Comparison of ENCODE assay signal across 8 mouse cellular contexts in the genomic region with DNA sequence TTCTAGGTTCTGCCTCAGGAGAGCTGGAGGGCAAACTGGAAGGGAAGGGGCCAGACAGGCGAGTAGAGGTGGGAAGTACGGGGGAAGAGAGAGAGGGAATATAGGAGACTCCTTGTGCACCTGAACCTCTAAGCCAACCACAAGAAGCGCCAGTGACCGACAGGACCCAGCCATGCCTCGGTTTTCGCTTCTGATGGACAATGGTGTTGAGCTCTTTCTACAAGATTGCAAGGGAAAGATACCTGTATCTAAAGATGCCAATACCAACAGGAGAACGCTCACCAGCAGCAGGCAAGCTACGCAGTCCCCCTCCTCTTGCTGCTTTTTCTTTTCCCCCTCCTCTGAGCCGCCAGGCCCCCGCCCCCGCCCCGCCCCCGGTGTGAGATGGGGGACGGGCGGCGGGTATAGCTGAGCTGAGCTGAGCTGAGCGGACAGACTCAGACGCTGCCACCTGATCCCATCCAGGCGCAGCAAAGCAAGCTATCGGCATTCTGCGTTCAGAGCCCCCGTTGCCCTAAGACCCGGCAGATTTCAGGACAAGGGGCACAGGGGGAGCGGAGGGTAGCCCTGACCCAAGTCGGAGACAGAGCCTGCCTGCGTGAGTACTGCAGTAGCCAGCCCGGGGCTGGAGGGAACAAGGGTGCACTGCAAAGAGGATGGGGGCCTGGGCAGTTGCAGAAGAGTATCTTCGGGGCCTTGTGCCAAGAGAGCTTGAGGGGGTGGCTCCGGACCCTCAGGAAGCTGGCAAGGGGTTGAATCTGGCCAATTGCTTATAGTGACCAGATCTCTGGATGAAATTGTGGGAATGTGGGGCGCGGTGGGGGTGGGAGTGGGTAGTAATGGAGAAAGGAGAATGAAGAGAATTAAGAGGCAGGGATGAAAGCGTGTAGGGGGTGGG. TPM values are rescaled to one million over a fixed set of nuclear protein-coding genes. Genes with fewer than 3 reads are reported as not detected.
DNase-seq lines count a peak whose midpoint lies in the region; ATAC-seq and TF ChIP-seq lines count a peak whose summit lies in the region.

Gene Gal3st3 (plus strand): TSS at position 429 of the 898 bp plus-strand sequence.

- no peaks in the 10 kb centered on the region for H3K27me3 ChIP-seq in kidney, embryonic 14.5 days (ENCODE audit: control insufficient read depth, insufficient read depth, low read length)
- no peaks in the 10 kb centered on the region for H3K27me3 ChIP-seq in heart, embryonic 16.5 days (ENCODE audit: control insufficient read depth, insufficient read depth, low read length)

- H3K4me1 ChIP-seq in kidney, embryonic 14.5 days (ENCODE audit: control insufficient read depth, insufficient read depth, low read length): peaks cover 25% of the 10 kb centered on the region
- peaks cover 21% of the 10 kb centered on the region for H3K4me1 ChIP-seq in heart, embryonic 16.5 days (ENCODE audit: control insufficient read depth, insufficient read depth, low read length)
- peaks cover 19% of the 10 kb centered on the region for H3K4me1 ChIP-seq in olfactory bulb, adult 2 months (ENCODE audit: control insufficient read depth, insufficient read depth, low read length)

- no peak within 1 kb of the TSS for H3K27ac ChIP-seq in kidney, embryonic 14.5 days (ENCODE audit: low read depth, low read length)
- peak within 1 kb of the TSS; percentile 49; the same call in 1 of the 2 replicates for H3K27ac ChIP-seq in heart, embryonic 16.5 days (ENCODE audit: low read length)
- peak within 1 kb of the TSS; percentile 86 for H3K27ac ChIP-seq in olfactory bulb, adult 2 months (ENCODE audit: insufficient read depth, low read depth, low read length)

- peak within 1 kb of the TSS; percentile 81 for H3K4me2 ChIP-seq in kidney, embryonic 14.5 days (replicated peaks; ENCODE audit: low read depth, low read length)
- H3K4me2 ChIP-seq in heart, embryonic 16.5 days (ENCODE audit: low read depth, low read length): peak within 1 kb of the TSS; percentile 76

- H3K36me3 ChIP-seq in kidney, embryonic 14.5 days (ENCODE audit: control insufficient read depth, insufficient read depth, low read length): peaks cover 9% of the 10 kb centered on the region
- no peaks in the 10 kb centered on the region for H3K36me3 ChIP-seq in heart, embryonic 16.5 days (ENCODE audit: control insufficient read depth, insufficient read depth)

- no peak for DNase-seq in kidney, postnatal 14 days
- peak; percentile 72 to 75 for DNase-seq in cerebellum, postnatal 25 days
- DNase-seq in left cerebral cortex, postnatal 4 days: peak; percentile 67
- no peak for DNase-seq in gastrocnemius, adult 8-10 months (ENCODE audit: low spot score in 2 of 2)

- intact Hi-C loops in left cerebral cortex, postnatal 4 days (cut with DNase I): no loop called here

- no peak for ATAC-seq in kidney, embryonic 14.5 days (ENCODE audit: low FRiP score, low TSS enrichment)
- no peak for ATAC-seq in heart, embryonic 16.5 days (replicated peaks; ENCODE audit: extremely low read depth, insufficient read depth, low FRiP score)
- ATAC-seq in granulocyte monocyte progenitor cell, adult 5-6 weeks (replicated peaks; ENCODE audit: poor library complexity, severe bottlenecking): no peak

- 4% methylated on average over 30 of the region's 32 CpGs for WGBS in kidney, embryonic 14.5 days
- 13% methylated on average over 32 of the region's 32 CpGs for WGBS in heart, embryonic 16.5 days
- WGBS in olfactory bulb, adult 2 months: 5% methylated on average over 32 of the region's 32 CpGs

- TF ChIP-seq POLR2A in olfactory bulb, adult 2 months (IDR thresholded peaks at IDR 0.05; ENCODE audit: insufficient read depth, low read depth, low read length): 0 out of 2 replicates have a peak, but pooled peaks have one; percentile 15

- peak within 1 kb of the TSS; percentile 39 for H3K4me3 ChIP-seq in kidney, embryonic 14.5 days (ENCODE audit: low read length)
- H3K4me3 ChIP-seq in heart, embryonic 16.5 days (ENCODE audit: low read length): peak within 1 kb of the TSS; percentile 57
- H3K4me3 ChIP-seq in olfactory bulb, adult 2 months (ENCODE audit: insufficient read depth, low read depth, low read length): peak within 1 kb of the TSS; percentile 76

- TF ChIP-seq CTCF in olfactory bulb, adult 2 months (IDR thresholded peaks at IDR 0.05; ENCODE audit: insufficient read depth, low read depth, low read length): no peak

- no peaks in the 10 kb centered on the region for H3K9me3 ChIP-seq in kidney, embryonic 14.5 days (ENCODE audit: control insufficient read depth, low read length)
- no peaks in the 10 kb centered on the region for H3K9me3 ChIP-seq in heart, embryonic 16.5 days (replicated peaks; ENCODE audit: control insufficient read depth, low read length)

- peak within 1 kb of the TSS; percentile 56 for H3K9ac ChIP-seq in kidney, embryonic 14.5 days (ENCODE audit: low read depth, low read length)
- H3K9ac ChIP-seq in heart, embryonic 16.5 days (ENCODE audit: low read length): peak within 1 kb of the TSS; percentile 76

RNA-seq across cellular contexts. Expression of gene Gal3st3, which starts in this region (rescaled TPM):
- polyA plus RNA-seq in kidney, embryonic 14.5 days (2014; fragmentation: Nextera tagmentation; extraction: Ambion mirVana): 2.9 and 4.4 TPM in 2 replicates
- 7.3 and 7.7 TPM in 2 replicates for polyA plus RNA-seq in heart, embryonic 16.5 days (2015; fragmentation: Nextera tagmentation; extraction: Ambion mirVana)
- total RNA-seq in left cerebral cortex, postnatal 4 days (2021): 10 to 100 TPM; 60.0 to 60.3 TPM
- not detected in 2 replicates for polyA plus RNA-seq in olfactory bulb, adult 2 months (2012; ENCODE audit: insufficient read depth, insufficient read length, low replicate concordance, missing spikeins)
- total RNA-seq in gastrocnemius, adult 8-10 months (2022): under 1 TPM in 1 of 4 experiments, not detected in 3; 0.17 TPM
- not detected in 2 replicates for total RNA-seq in granulocyte monocyte progenitor cell, adult 5-6 weeks (2014; fragmentation: Nextera tagmentation)
- not detected in 2 replicates for total RNA-seq in granulocyte monocyte progenitor cell, adult 5-6 weeks (2017)

Comparison
In these comparisons a context has a peak if more than half of its experiments do, and no peak if none do; other contexts are left out.
1. RNA of gene Gal3st3 (total RNA-seq): 60.0 to 60.3 TPM in left cerebral cortex, postnatal 4 days; 0.17 TPM in gastrocnemius, adult 8-10 months and not detected in granulocyte monocyte progenitor cell, adult 5-6 weeks; every median in the first group is over 10 times any median in the second.
2. DNase-seq: peak in cerebellum, postnatal 25 days (2 of 2) and left cerebral cortex, postnatal 4 days (single experiment); none in kidney, postnatal 14 days (single experiment) and gastrocnemius, adult 8-10 months (0 of 2).
3. Peak in every context shown above with its lines, with median percentiles within 50 percentile points of each other: H3K4me3 ChIP-seq.